In the genomic region with DNA sequence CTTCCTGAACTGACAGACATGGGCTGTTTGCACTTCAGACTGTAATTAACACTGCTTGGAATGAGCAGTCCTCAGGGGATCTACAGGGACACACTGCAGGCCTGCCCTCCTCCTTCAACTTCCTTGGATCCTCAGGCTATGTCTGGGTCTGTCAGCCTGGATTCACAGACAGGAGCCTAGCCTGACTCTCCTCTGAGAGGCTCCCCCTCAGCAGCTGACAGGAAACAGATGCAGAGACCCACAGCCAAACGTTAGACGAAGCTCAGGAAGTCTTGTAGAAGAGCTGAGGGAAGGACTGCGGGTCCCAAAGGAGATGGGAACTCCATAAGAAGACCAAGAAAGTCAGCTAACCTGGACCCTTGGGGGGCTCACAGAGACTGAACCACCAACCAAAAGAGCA, we compare ENCODE assay signal across 13 mouse cellular contexts. TPM values are rescaled to one million over a fixed set of nuclear protein-coding genes. Genes with fewer than 3 reads are reported as not detected.
A peak's percentile ranks its signal among the peaks of the same experiment; 100 is the strongest.
DNase-seq lines count a peak whose midpoint lies in the region; ATAC-seq and TF ChIP-seq lines count a peak whose summit lies in the region.
"Had no signal": no experiment of that assay in that cellular context is flagged by ENCODE, and none has a peak within 500 bp of the region (broad histone marks: within the 10 kb centered on the region; RNA-seq: fewer than 3 reads in every experiment).

No protein-coding gene starts in this region.

- no peaks in the 10 kb centered on the region for H3K36me3 ChIP-seq in embryonic facial prominence, embryonic 11.5 days (replicated peaks; ENCODE audit: control insufficient read depth, insufficient read depth, low read depth, low read length)
- no peaks in the 10 kb centered on the region for H3K36me3 ChIP-seq in stomach, embryonic 16.5 days (ENCODE audit: control insufficient read depth, insufficient read depth, low read length)

- peak; percentile 27 for DNase-seq in embryo, embryonic 11 days
- DNase-seq in embryo, embryonic 10.5 days (ENCODE audit: low spot score) = no peak
- no peak for DNase-seq in layer of hippocampus, adult 2 months (ENCODE audit: low spot score in 2 of 2)
- no peak for DNase-seq in layer of hippocampus, postnatal 10 days (ENCODE audit: low spot score in 2 of 2)
- peak; percentile 47 for DNase-seq in embryonic facial prominence, embryonic 11.5 days (ENCODE audit: low spot score)
- DNase-seq in cerebellum, postnatal 14 days = no peak
- DNase-seq: cerebellum, adult 9-11 months; gastrocnemius, adult 2 months had no signal

- H3K27me3 ChIP-seq in embryonic facial prominence, embryonic 11.5 days (ENCODE audit: control insufficient read depth, insufficient read depth, low read length) = no peaks in the 10 kb centered on the region
- no peaks in the 10 kb centered on the region for H3K27me3 ChIP-seq in stomach, embryonic 16.5 days (ENCODE audit: control insufficient read depth, insufficient read depth, low read length)
- H3K27me3 ChIP-seq: hindbrain, embryonic 15.5 days; limb, embryonic 13.5 days had no signal

- H3K27ac ChIP-seq in layer of hippocampus, adult 2 months = 0 out of 2 replicates have a peak overlapping the region, but pooled peaks have one; percentile 5
- H3K27ac ChIP-seq in embryonic facial prominence, embryonic 11.5 days (replicated peaks; ENCODE audit: low read depth, low read length) = no peak overlapping the region
- H3K27ac ChIP-seq in stomach, embryonic 16.5 days (ENCODE audit: low read length) = peak overlapping the region; percentile 47; the same call in 1 of the 2 replicates
- H3K27ac ChIP-seq: gastrocnemius, adult 2 months; hindbrain, embryonic 15.5 days; limb, embryonic 13.5 days had no signal

- no peak overlapping the region for H3K4me2 ChIP-seq in embryonic facial prominence, embryonic 11.5 days (ENCODE audit: low read depth, low read length)
- no peak overlapping the region for H3K4me2 ChIP-seq in stomach, embryonic 16.5 days (ENCODE audit: low read depth, low read length)
- H3K4me2 ChIP-seq: hindbrain, embryonic 15.5 days; limb, embryonic 13.5 days had no signal

- no peak overlapping the region for H3K9ac ChIP-seq in embryonic facial prominence, embryonic 11.5 days (replicated peaks; ENCODE audit: low read length)
- no peak overlapping the region for H3K9ac ChIP-seq in stomach, embryonic 16.5 days (ENCODE audit: low read length)
- H3K9ac ChIP-seq: hindbrain, embryonic 15.5 days; limb, embryonic 13.5 days had no signal

- no peak for ATAC-seq in embryonic facial prominence, embryonic 11.5 days (replicated peaks; ENCODE audit: insufficient number of reproducible peaks, low FRiP score, low TSS enrichment, low read depth)
- peak; percentile 52; the same call in 1 of the 2 replicates for ATAC-seq in stomach, embryonic 16.5 days (ENCODE audit: insufficient read depth, low FRiP score)
- no peak for ATAC-seq in cerebellum, adult (ENCODE audit: insufficient number of reproducible peaks, low FRiP score, low TSS enrichment)

- TF ChIP-seq CTCF in layer of hippocampus, adult 2 months (conservative IDR thresholded peaks at IDR 0.05) = no peak

- 38% methylated on average over 3 of the region's 3 CpGs for WGBS in embryonic facial prominence, embryonic 11.5 days
- 53% methylated on average over 3 of the region's 3 CpGs for WGBS in stomach, embryonic 16.5 days

- H3K9me3 ChIP-seq in embryonic facial prominence, embryonic 11.5 days (replicated peaks; ENCODE audit: control insufficient read depth, low read length) = no peaks in the 10 kb centered on the region
- no peaks in the 10 kb centered on the region for H3K9me3 ChIP-seq in stomach, embryonic 16.5 days (replicated peaks; ENCODE audit: control insufficient read depth, low read length)
- H3K9me3 ChIP-seq: hindbrain, embryonic 15.5 days; limb, embryonic 13.5 days had no signal

- H3K4me1 ChIP-seq in embryonic facial prominence, embryonic 11.5 days (ENCODE audit: control insufficient read depth, insufficient read depth, low read length) = no peaks in the 10 kb centered on the region
- H3K4me1 ChIP-seq in stomach, embryonic 16.5 days (ENCODE audit: control insufficient read depth, insufficient read depth, low read length) = peaks cover 3% of the 10 kb centered on the region; the same call in 1 of the 2 replicates
- H3K4me1 ChIP-seq: hindbrain, embryonic 15.5 days had no signal

- H3K4me3 ChIP-seq in layer of hippocampus, adult 2 months = no peak overlapping the region
- no peak overlapping the region for H3K4me3 ChIP-seq in embryonic facial prominence, embryonic 11.5 days (ENCODE audit: low read depth, low read length)
- H3K4me3 ChIP-seq in stomach, embryonic 16.5 days (replicated peaks; ENCODE audit: low read length) = no peak overlapping the region
- H3K4me3 ChIP-seq: gastrocnemius, adult 2 months; hindbrain, embryonic 15.5 days; limb, embryonic 13.5 days had no signal

RNA-seq across cellular contexts. Expression of a gene that starts 54.2 kb away (rescaled TPM):
- total RNA-seq in layer of hippocampus, adult 2 months (2021) = not detected
- under 1 TPM in 1 of 2 experiments, not detected in 1; 0.25 TPM for total RNA-seq in layer of hippocampus, postnatal 10 days (2021)
- not detected in 2 replicates for polyA plus RNA-seq in embryonic facial prominence, embryonic 11.5 days (2014; fragmentation: Nextera tagmentation; extraction: Ambion mirVana)
- polyA plus RNA-seq in stomach, embryonic 16.5 days (2015; fragmentation: Nextera tagmentation; extraction: Ambion mirVana) = 1.4 and 1.6 TPM in 2 replicates
- total RNA-seq: gastrocnemius, adult 2 months; megakaryocyte-erythroid progenitor cell, adult 5-6 weeks had no signal
- polyA plus RNA-seq: hindbrain, embryonic 15.5 days; limb, embryonic 13.5 days had no signal

Comparison
In these comparisons a context has a peak if more than half of its experiments do, and no peak if none do; other contexts are left out.
1. DNase-seq: peak in embryo, embryonic 11 days (single experiment) and embryonic facial prominence, embryonic 11.5 days (single experiment); none in embryo, embryonic 10.5 days (single experiment), layer of hippocampus, adult 2 months (0 of 2), layer of hippocampus, postnatal 10 days (0 of 2) and cerebellum, postnatal 14 days (0 of 2).